Mouse (Mus musculus): Measurements from ENCODE around the gene Hadha. TPM values are rescaled to one million over a fixed set of nuclear protein-coding genes. Genes with fewer than 3 reads are reported as not detected.

Hadha gene
- polyA plus RNA-seq, 1 experiment from 2014 or later: 142 TPM

- no peak overlapping the region for H3K9ac ChIP-seq
- H3K27ac ChIP-seq: no peak overlapping the region
- ATAC-seq (ENCODE audit: insufficient read depth, low FRiP score, low read depth): no peak
- no peaks in the 10 kb centered on the region for H3K9me3 ChIP-seq
- H3K4me1 ChIP-seq: peaks cover 36% of the 10 kb centered on the region
- H3K27me3 ChIP-seq (replicated peaks): peaks cover 56% of the 10 kb centered on the region
- H3K4me2 ChIP-seq: 0 out of 2 replicates have a peak overlapping the region, but pooled peaks have one; percentile 50
- WGBS: 62% methylated on average over 2 of the region's 2 CpGs
- no peak overlapping the region for H3K4me3 ChIP-seq (replicated peaks)
- H3K36me3 ChIP-seq: no peaks in the 10 kb centered on the region
Observed at GRCm38 (mm10) chr5:30109899-30110298, 45.1 kb downstream of the Hadha start.

DNA sequence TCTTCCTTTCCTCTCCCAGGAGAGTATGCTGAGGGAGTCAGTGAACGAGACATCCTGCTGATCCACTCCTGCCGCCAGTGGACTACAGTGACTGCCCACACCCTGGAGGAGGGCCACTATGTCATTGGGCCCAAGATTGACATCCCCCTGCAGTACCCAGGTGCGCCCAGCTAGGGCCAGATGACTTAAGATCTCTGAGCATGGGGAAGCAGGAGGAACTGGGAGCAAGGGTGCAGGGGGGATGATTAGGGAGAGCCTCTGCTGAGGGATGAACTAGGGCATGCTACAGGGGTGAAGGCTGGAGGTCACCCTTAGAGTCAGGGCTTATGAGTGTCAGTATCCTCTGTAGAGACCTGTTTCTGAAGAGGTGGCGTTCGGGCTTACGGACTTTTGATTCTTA, 46.7 kb downstream of the Hadha start:
- H3K9me3 ChIP-seq: no peaks in the 10 kb centered on the region
- H3K4me2 ChIP-seq: no peak overlapping the region
- no peak overlapping the region for H3K9ac ChIP-seq
- no peaks in the 10 kb centered on the region for H3K36me3 ChIP-seq
- no peak overlapping the region for H3K27ac ChIP-seq
- peaks cover 28% of the 10 kb centered on the region for H3K4me1 ChIP-seq
- no peak for ATAC-seq (ENCODE audit: insufficient read depth, low FRiP score, low read depth)
- H3K4me3 ChIP-seq (replicated peaks): no peak overlapping the region
- WGBS: 80% methylated on average over 6 of the region's 6 CpGs
- peaks cover 54% of the 10 kb centered on the region for H3K27me3 ChIP-seq (replicated peaks)

- no peak for ATAC-seq (ENCODE audit: insufficient read depth, low FRiP score, low read depth)
- Histone ChIP-seq H3K9ac (no peak overlapping the region), H3K27me3 (replicated peaks) (peaks cover 52% of the 10 kb centered on the region), H3K36me3 (no peaks in the 10 kb centered on the region), H3K27ac (no peak overlapping the region), H3K4me2 (no peak overlapping the region), H3K9me3 (no peaks in the 10 kb centered on the region), H3K4me1 (peaks cover 28% of the 10 kb centered on the region), H3K4me3 (replicated peaks) (no peak overlapping the region)
- 23% methylated on average over 5 of the region's 5 CpGs for WGBS
Observed at GRCm38 (mm10) chr5:30107611-30108041, 47.3 kb downstream of the Hadha start.

GRCm38 (mm10) chr5:30107186-30107585, 47.8 kb downstream of the Hadha start:
- 15% methylated on average over 7 of the region's 7 CpGs for WGBS
- H3K4me3 ChIP-seq (replicated peaks): no peak overlapping the region
- no peaks in the 10 kb centered on the region for H3K36me3 ChIP-seq
- H3K27me3 ChIP-seq (replicated peaks): peaks cover 49% of the 10 kb centered on the region
- H3K9ac ChIP-seq: no peak overlapping the region
- no peak for ATAC-seq (ENCODE audit: insufficient read depth, low FRiP score, low read depth)
- H3K4me2 ChIP-seq: no peak overlapping the region
- H3K27ac ChIP-seq: no peak overlapping the region
- H3K4me1 ChIP-seq: peaks cover 28% of the 10 kb centered on the region
- no peaks in the 10 kb centered on the region for H3K9me3 ChIP-seq

- no peaks in the 10 kb centered on the region for H3K9me3 ChIP-seq
- H3K36me3 ChIP-seq: no peaks in the 10 kb centered on the region
- no peak overlapping the region for H3K4me3 ChIP-seq (replicated peaks)
- H3K27me3 ChIP-seq (replicated peaks): peaks cover 49% of the 10 kb centered on the region
- H3K4me1 ChIP-seq: peaks cover 27% of the 10 kb centered on the region
- H3K4me2 ChIP-seq: no peak overlapping the region
- H3K9ac ChIP-seq: no peak overlapping the region
- no peak overlapping the region for H3K27ac ChIP-seq
- 33% methylated on average over 2 of the region's 2 CpGs for WGBS
- no peak for ATAC-seq (ENCODE audit: insufficient read depth, low FRiP score, low read depth)
Observed at GRCm38 (mm10) chr5:30106756-30107155, 48.2 kb downstream of the Hadha start.

DNA sequence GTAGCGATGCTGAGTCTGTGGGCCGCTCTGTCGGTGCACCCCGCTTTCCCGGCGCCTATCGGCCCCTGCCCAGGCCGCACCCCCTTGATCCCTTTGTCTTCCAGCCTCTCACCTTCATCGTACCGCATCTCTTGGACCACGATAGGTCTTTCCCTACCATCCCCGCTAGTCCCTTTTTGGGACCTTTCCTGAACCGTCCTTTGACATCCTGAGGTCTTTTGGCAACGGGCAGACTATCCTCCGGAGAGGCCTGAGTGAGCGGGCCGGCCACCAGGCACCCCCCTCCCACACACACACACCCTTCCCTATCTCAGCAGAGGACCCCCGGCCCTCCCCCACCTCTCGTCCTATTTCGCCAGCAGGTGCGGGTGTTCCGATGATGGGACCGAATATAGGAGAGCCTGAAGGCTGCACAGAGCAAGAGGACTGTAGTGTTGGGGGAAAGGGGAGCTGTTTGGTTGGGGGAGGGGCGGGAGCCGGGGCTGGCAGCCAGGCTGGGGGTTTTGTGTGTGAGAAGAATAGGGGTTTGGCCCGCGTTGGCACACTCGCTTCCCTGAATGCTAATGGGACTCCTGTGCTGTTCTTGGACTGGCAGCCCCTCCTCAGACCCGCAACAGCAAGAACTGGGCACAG, 49.2 kb downstream of the Hadha start, which contains the start of gene 3110082J24Rik:
3110082J24Rik (minus strand) TSS at position 419 of the 633 bp plus-strand sequence.
- peaks cover 49% of the 10 kb centered on the region for H3K27me3 ChIP-seq (replicated peaks)
- no peaks in the 10 kb centered on the region for H3K36me3 ChIP-seq
- WGBS: 3% methylated on average over 29 of the region's 29 CpGs
- no peak for ATAC-seq (ENCODE audit: insufficient read depth, low FRiP score, low read depth)
- H3K9me3 ChIP-seq: no peaks in the 10 kb centered on the region
- H3K9ac ChIP-seq: peak within 1 kb of the TSS; percentile 16; the same call in 1 of the 2 replicates
- H3K4me2 ChIP-seq: peak within 1 kb of the TSS; percentile 97
- H3K4me3 ChIP-seq (replicated peaks): peak within 1 kb of the TSS; percentile 47
- H3K27ac ChIP-seq: no peak within 1 kb of the TSS
- H3K4me1 ChIP-seq: peaks cover 17% of the 10 kb centered on the region

- Histone ChIP-seq H3K27ac (no peak within 1 kb of the TSS), H3K27me3 (replicated peaks) (peaks cover 49% of the 10 kb centered on the region), H3K4me1 (peaks cover 11% of the 10 kb centered on the region), H3K36me3 (no peaks in the 10 kb centered on the region), H3K4me3 (replicated peaks) (peak within 1 kb of the TSS; percentile 47), H3K9ac (peak within 1 kb of the TSS; percentile 16; the same call in 1 of the 2 replicates), H3K4me2 (peak within 1 kb of the TSS; percentile 97), H3K9me3 (no peaks in the 10 kb centered on the region)
- 1% methylated on average over 60 of the region's 65 CpGs for WGBS
- peak; percentile 70 for ATAC-seq (ENCODE audit: insufficient read depth, low FRiP score, low read depth)
Observed at GRCm38 (mm10) chr5:30104841-30105667, 49.9 kb downstream of the Hadha start, which contains the start of gene Garem2. Gene Garem2, plus strand, starts transcription at chr5:30105161.

DNA sequence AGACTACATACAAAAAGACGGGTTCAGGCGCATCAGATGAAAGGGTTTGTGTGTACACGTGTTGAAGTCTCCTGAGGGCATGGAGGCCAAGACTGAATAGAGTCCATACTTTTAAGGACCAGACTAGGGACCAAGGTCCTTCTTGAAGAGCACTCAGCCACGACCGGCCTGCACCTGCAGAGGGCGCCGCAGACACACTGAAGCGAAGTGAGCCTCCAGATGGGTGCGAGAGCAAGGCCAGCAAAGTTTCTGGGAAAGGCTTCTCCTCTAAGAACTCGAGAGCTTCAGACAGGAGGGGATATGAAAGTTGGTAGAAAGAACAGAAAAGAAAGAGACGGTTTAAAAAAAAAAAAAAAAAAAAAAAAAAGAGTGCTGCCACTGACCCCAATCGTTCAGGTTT, 50.6 kb downstream of the Hadha start:
- 4% methylated on average over 12 of the region's 12 CpGs for WGBS
- peak overlapping the region; percentile 47 for H3K4me3 ChIP-seq (replicated peaks)
- H3K4me2 ChIP-seq: peak overlapping the region; percentile 97
- no peak for ATAC-seq (ENCODE audit: insufficient read depth, low FRiP score, low read depth)
- no peaks in the 10 kb centered on the region for H3K9me3 ChIP-seq
- no peak overlapping the region for H3K27ac ChIP-seq
- no peak overlapping the region for H3K9ac ChIP-seq
- peaks cover 49% of the 10 kb centered on the region for H3K27me3 ChIP-seq (replicated peaks)
- H3K4me1 ChIP-seq: peaks cover 11% of the 10 kb centered on the region
- no peaks in the 10 kb centered on the region for H3K36me3 ChIP-seq

GRCm38 (mm10) chr5:30103340-30103739, 51.6 kb downstream of the Hadha start:
- 82% methylated on average over 3 of the region's 3 CpGs for WGBS
- Histone ChIP-seq H3K27ac (no peak overlapping the region), H3K4me3 (replicated peaks) (no peak overlapping the region), H3K27me3 (replicated peaks) (peaks cover 49% of the 10 kb centered on the region), H3K4me2 (no peak overlapping the region), H3K4me1 (peaks cover 11% of the 10 kb centered on the region), H3K9me3 (no peaks in the 10 kb centered on the region), H3K9ac (no peak overlapping the region), H3K36me3 (no peaks in the 10 kb centered on the region)
- no peak for ATAC-seq (ENCODE audit: insufficient read depth, low FRiP score, low read depth)

GRCm38 (mm10) chr5:30098260-30098659, 56.7 kb downstream of the Hadha start:
- H3K27me3 ChIP-seq (replicated peaks): peaks cover 2% of the 10 kb centered on the region
- H3K27ac ChIP-seq: no peak overlapping the region
- no peaks in the 10 kb centered on the region for H3K4me1 ChIP-seq
- no peak overlapping the region for H3K4me3 ChIP-seq (replicated peaks)
- no peaks in the 10 kb centered on the region for H3K36me3 ChIP-seq
- no peak overlapping the region for H3K4me2 ChIP-seq
- no peaks in the 10 kb centered on the region for H3K9me3 ChIP-seq
- ATAC-seq (ENCODE audit: insufficient read depth, low FRiP score, low read depth): no peak
- H3K9ac ChIP-seq: no peak overlapping the region
- WGBS: 88% methylated on average over 1 of the region's 1 CpGs

- H3K4me3 ChIP-seq (replicated peaks): no peak overlapping the region
- 63% methylated on average over 6 of the region's 6 CpGs for WGBS
- ATAC-seq (ENCODE audit: insufficient read depth, low FRiP score, low read depth): no peak
Observed at GRCm38 (mm10) chr5:30095731-30096130, 59.2 kb downstream of the Hadha start.

GRCm38 (mm10) chr5:30094399-30094798, 60.6 kb downstream of the Hadha start:
- H3K4me3 ChIP-seq (replicated peaks): no peak overlapping the region
- no peak overlapping the region for H3K9ac ChIP-seq
- no peaks in the 10 kb centered on the region for H3K36me3 ChIP-seq
- 50% methylated on average over 2 of the region's 2 CpGs for WGBS
- no peak for ATAC-seq (ENCODE audit: insufficient read depth, low FRiP score, low read depth)
- no peaks in the 10 kb centered on the region for H3K4me1 ChIP-seq
- H3K9me3 ChIP-seq: no peaks in the 10 kb centered on the region
- no peak overlapping the region for H3K27ac ChIP-seq
- H3K4me2 ChIP-seq: no peak overlapping the region
- H3K27me3 ChIP-seq (replicated peaks): no peaks in the 10 kb centered on the region

More at GRCm38 (mm10) chr5:30095731-30096130, 59.2 kb downstream of the Hadha start:
- Histone ChIP-seq H3K9me3 (no peaks in the 10 kb centered on the region), H3K27me3 (replicated peaks) (no peaks in the 10 kb centered on the region), H3K4me1 (no peaks in the 10 kb centered on the region), H3K4me2 (no peak overlapping the region), H3K9ac (no peak overlapping the region), H3K27ac (no peak overlapping the region), H3K36me3 (no peaks in the 10 kb centered on the region)

All from stomach, embryonic 15.5 days (tissue).